Mouse (Mus musculus) lung, postnatal 0 days (tissue): ENCODE results near the gene Fndc3b.

Experiments
- CTCF ChIP-seq: IDR thresholded peaks from 2 replicates; pipeline ENCODE4 v1.5.1; 2016; ENCODE audit warnings: antibody characterized with exemption, mild to moderate bottlenecking
- EP300 ChIP-seq: IDR thresholded peaks from 2 replicates; pipeline ENCODE4 v1.6.1; 2016; ENCODE audit warnings: antibody characterized with exemption, mild to moderate bottlenecking, control low read depth

GRCm38 (mm10) chr3:27462934-27463333 lies 248.2 kb downstream of the Fndc3b start:
- TF ChIP-seq CTCF = no peak
- no peak for TF ChIP-seq EP300
